Mouse (Mus musculus): ENCODE results near the gene Klhl29.

The Klhl29 gene

DNA sequence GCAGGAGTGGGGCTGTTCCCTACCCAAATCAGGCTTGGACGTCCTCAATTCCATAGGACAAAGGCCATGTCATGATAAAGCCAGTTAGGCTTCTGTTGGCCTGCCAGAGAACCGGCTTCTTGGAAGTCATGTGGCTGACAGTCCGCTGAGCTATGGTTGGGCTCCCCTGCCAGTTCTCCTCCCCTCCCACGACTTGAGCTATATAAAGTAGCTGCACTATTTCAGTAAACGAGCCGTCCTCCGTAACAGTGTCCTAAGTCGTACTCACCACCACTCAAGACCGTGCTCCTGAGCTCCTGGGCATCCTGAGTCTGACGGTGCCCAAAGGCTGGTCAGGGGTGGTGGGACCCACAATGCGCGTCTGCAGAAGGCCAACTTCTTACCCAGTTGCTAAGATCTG, 302.3 kb downstream of the Klhl29 start:
- DNase-seq (ENCODE audit: extremely low read depth, insufficient read length, low spot score): no peak

- DNase-seq (ENCODE audit: extremely low read depth, insufficient read length, low spot score): no peak
Observed at GRCm38 (mm10) chr12:5070131-5070530, 305.4 kb downstream of the Klhl29 start.

GRCm38 (mm10) chr12:5067590-5067989, 307.9 kb downstream of the Klhl29 start:
- DNase-seq (ENCODE audit: extremely low read depth, insufficient read length, low spot score): no peak

DNA sequence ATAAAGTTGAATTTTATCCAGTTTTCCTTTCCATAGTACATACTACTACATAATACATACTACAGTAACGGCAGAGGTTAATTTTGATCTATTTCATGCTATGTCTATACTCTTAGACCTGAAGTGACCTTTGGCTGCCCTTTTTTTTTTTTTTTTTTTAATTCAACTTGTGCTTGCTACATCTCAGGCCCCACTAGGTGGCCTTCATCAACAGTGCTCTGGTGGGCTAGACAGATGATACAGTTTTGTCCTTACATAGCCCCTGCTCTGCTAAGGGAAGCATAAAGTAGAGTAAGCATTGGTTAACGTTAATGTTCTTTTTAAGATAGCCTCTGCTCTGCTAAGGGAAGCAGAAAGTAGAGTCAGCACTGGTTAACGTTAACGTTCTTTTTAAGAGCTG, 327.4 kb downstream of the Klhl29 start:
- no peak for DNase-seq (ENCODE audit: extremely low read depth, insufficient read length, low spot score)

- DNase-seq (ENCODE audit: extremely low read depth, insufficient read length, low spot score): no peak
Observed at GRCm38 (mm10) chr12:5044141-5044540, 331.3 kb downstream of the Klhl29 start.

DNA sequence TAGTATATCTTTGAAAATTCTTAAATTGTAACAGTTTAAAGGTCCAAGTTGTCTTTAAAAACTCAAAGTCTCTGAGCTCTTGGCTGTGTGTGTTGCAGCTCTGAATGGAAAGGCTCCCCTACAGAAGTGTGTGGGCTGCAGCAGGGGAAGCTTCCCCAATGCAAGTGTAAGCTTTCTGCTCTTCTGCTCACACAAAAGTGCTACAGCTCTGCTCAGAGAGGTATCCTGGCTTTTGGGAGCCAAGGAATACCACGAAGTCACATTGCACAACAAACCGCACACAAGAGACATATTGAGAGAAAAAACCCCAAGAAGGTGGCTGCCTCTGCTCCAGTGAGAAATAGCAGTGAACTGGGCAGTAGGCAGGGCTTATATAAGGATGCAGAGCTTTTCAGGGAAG, 337.5 kb downstream of the Klhl29 start:
- DNase-seq (ENCODE audit: extremely low read depth, insufficient read length, low spot score): no peak

DNA sequence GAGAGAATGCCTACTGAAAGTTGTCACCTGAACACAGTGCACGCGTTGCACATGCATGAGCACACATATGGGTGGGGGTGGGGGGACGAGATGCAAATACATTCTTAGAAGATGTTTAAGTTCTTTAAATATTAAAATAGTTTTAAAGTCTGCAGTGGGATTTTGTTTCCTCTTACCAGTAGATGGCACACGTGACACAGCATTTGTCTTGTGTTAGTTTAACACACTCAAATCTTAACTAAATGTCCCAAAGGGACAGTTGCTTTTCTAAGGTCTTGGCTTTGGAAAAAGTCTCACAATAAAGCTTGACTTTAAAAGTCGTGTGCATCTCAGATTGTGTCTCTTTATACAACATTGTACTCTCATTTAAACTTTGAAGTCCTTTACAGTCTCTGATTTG, 346.4 kb downstream of the Klhl29 start:
- DNase-seq (ENCODE audit: extremely low read depth, insufficient read length, low spot score): no peak

All from 3134 (cell line).